Mouse (Mus musculus): ENCODE measurements around the gene Pofut2. TPM values are rescaled to one million over a fixed set of nuclear protein-coding genes. Genes with fewer than 3 reads are reported as not detected.

The Pofut2 gene
- total RNA-seq (2021) = 10 to 100 TPM; 66.7 to 70.2 TPM
- long read RNA-seq, experiment 1, transcript Pofut2-201 (9 exons, 2,290 nt) = major isoform, 64 of 87 reads
- long read RNA-seq, experiment 1, partial matches to known transcripts = 16 of 87 reads
- long read RNA-seq, experiment 1, other reads (novel, unspliced or antisense) = 7 of 87 reads
- long read RNA-seq, experiment 2, transcript Pofut2-201 (9 exons, 2,290 nt) = major isoform, 110 of 141 reads
- long read RNA-seq, experiment 2, partial matches to known transcripts = 19 of 141 reads
- long read RNA-seq, experiment 2, other reads (novel, unspliced or antisense) = 12 of 141 reads

DNA sequence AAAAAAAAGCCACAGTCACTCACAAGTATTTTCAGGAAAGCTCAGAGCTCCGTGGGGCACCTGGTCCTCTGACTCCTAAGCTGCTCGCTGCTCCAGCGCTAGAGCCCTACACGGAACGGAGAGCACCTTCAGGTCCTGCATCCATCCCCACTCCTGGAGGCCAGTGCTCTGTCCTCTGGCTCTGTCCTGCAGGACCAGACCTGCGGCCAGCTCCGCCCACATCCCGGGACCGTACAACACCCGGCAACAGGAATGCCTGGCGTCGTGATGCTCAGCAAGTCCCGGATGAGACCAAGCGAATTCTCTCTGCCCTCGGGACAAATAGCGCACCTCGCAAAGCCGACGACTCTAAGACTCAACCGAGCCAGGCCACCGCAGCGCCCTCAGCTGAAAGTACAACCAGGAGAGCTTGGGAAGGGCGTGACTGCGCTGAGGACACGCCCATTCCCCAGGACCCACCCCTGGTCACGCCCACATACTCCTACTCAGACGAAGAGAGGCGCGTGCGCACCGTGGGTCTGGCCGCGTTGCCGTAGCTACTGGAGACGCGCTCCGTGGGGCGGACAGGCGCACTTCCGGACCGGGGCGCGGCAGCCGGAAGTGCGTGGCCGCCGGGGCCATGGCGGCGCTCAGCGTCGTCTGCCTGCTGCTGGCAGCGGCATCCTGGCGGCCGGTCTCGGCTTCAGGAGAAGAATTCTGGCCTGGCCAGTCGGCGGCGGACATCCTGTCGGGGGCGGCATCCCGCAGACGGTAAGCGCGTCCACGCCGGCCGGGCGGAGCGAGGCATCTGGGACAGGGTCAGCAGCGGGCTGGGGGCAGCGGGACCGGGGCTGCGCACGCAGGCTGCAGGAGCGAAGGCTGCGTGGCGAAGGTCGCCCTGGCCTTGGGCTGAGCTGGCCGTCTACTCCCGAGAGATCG lies at the start of gene Pofut2:
Gene Pofut2, plus strand, starts transcription at position 515 of the 918 bp plus-strand sequence.
- DNase-seq (ENCODE audit: low spot score in 2 of 2) = peak; percentile 94 to 96

DNA sequence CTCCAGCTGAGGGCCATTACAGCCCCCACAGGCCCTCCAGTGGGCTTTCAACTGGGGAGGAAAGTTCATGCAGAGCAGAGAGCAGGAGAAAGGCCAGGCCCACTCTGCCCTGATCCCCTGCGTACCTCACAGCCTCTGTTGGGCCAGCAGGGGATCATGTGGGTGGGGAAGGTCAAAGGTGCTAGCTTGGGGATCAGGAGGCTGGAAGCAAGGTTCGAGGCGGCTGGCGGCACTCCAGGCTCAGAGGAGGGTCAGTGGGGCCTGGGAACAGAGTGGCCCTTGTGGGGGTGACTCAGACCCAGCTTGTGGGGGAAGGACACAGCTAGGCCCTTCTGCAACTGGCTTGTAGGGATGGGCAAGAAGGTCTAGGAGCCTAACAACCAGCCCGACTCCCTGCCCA lies 49.8 kb upstream of the Pofut2 start:
- no peak for DNase-seq (ENCODE audit: low spot score in 2 of 2)

DNA sequence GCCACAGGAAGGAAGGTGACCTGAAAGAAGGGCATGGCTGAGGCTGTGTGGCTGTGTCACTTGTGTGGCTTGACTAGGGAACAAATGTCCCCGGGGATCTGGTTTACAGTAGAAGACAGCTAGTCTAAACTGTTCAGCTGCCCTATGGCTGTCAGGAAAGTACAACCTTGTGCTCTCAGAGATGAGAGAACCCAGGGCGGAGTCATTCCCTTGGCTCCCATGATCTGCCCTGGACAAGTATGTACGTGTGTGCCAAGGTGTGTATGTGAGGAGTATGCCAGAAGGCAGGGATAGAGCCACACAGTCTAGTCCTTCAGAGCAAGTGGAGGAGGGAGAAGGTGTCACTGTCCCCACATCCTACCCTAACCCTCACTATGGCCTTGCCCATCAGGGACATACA lies 48.4 kb upstream of the Pofut2 start:
- no peak for DNase-seq (ENCODE audit: low spot score in 2 of 2)

DNA sequence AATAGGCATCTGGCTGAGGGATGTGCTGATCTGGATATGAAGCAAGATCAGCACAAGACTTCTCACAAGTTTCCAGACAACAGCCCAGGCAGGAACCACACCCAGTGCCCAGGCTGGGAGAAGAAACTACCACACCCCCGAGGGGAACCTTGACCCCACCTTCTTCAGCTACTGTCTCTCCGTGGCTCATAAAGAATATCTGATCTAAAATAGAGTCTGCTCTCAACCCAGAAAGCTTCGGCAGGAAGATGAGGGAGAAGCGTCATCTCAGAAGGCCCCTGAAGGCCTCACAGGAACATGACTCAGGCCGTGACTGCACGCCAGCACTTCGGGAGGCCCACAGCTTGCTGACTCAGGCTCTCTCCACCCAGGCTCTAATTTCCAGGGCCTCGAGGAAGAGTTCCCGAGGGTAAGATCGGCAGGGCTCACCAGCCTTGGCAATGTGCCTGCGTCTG lies 47.9 kb upstream of the Pofut2 start:
- DNase-seq (ENCODE audit: low spot score in 2 of 2) = peak; percentile 49 to 72

DNA sequence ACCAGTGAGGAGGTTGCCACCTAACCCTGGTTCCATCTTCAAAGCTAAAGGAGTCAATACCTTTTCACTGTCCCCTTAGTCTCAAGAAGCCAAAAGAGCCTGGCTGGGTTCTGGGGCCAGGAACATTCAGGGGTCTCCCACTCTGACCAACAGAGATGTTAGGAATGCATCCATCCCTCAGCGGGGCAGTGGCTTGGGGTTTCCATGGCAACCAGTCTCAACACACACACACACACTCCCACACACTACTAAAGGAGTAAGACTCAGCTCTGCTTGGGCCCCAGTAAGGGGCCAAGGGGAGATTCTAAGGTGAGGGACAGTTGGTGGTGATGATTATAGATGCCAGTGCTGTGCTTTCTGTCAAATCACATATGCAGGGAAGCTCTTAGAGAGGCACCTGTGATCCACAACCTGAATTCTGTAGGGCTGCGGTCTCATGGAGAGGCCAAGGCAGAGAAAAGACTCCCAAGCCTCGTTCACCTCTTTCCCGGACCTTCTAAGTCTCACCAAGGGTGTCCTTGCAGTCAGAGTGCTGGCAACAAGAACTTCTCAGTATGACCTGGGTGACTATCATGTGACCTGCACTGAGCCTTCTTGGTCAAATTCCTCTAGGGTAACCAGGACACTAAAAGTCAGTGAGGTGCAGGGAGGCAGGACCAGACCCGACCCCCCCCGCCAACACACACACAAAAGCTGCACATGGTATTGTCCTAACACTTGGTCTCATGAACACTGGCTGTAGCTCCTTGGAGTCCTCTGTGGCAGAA lies 46.5 kb upstream of the Pofut2 start:
- no peak for DNase-seq (ENCODE audit: low spot score in 2 of 2)

DNA sequence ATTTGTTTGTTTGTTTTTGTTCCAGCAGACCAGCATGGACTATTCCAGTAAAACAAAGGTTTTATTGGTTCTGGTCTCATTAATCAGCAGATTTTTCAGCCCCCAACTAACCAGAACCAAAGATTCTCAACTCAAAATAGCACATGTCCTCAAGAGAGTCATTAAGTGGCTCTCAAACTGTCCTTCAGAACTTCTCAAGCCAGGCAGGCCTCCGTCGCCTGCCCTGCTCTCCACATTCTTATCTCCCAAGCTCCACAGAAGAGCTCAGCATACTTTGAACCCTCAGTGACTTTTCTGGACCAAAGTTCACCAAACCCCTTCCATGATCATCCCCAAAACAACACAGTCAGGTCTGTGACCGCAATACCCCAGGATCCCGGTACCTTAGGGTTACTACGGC lies 45.5 kb upstream of the Pofut2 start:
- DNase-seq (ENCODE audit: low spot score in 2 of 2) = no peak

DNA sequence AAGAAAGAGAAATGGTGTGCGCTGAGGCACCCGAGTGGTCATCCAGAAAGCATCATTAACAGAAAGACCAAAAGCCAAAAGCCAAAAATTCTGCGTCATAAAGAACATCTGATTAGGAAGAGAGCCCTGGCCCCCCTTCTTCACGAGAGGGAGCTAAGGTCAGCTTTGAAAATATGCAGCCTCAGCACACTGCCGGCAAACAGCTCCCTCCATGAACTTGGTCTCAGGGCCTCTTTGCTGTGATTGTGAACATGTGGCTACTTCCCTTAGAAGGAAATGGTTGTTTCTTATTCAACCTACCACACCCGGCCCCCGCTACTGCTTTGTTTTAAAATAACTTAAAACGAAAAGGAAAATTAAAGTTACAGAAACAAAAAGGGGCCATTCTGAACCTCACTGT lies 44.4 kb upstream of the Pofut2 start:
- no peak for DNase-seq (ENCODE audit: low spot score in 2 of 2)

DNA sequence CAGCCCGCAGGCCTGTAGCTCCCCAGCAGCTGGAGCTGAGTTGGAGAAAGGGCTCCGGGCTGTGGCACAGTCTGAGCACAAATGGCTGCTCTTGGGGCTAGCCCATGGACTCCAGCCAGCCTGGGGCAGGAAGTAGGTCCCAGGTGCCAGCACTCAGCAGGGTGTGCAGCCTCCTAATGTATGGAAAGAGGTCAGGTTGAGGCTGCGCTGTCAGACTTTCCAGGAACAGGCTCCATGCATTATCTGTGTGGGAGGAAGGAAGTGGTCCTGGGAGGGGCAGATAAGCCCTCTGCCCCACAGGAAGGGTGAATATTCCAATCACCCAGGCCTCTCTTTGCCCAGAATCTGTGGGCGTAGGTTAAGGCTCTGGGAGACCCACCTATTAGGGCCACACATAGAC lies 43.4 kb upstream of the Pofut2 start:
- DNase-seq (ENCODE audit: low spot score in 2 of 2) = no peak

DNA sequence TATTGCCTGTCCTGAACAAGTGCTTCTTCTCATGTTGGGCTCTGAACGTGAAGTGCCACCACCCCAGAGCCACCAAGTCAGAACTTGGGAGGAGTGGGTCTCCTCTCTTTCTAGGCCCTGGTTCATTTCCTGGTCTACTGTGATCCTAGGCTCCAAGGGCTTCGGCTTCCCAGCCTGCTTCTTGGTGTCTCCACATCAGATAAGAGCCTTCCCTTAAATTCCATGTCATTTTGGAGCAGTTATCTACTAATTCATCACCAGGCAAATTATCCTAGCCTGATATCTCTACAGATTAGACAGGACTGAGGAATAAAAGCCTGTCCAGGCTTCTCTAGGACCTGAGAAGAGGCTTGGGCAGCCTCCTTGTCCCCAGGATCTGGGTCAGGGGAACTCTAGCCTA lies 42.7 kb upstream of the Pofut2 start:
- no peak for DNase-seq (ENCODE audit: low spot score in 2 of 2)

DNA sequence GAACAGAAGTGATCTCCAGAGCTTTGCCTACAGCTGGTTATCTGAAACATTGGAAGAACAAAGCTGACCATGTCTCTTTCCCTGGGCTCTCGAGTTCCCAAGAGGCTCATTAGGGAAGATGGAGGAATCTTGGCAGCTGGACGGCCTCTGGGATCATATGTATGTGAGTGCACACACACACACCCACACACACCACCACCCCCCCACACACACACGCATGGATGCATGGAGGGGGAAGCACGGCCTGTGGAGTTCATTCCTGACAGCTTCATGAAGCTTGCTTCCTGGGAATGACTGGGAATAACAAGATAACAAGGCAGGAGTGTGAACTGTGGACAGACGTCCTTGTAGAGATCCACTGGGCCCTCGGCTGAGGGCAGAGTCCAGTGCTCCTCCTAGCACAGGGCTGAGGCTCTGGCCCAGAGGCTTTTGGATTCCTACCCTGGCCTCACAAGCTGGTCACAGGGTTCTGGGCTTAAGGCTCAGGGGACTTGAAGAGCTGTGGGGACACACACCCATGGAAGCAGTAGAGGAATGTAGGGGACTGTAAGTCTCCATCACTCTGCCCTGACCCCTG lies 41.8 kb upstream of the Pofut2 start:
- no peak for DNase-seq (ENCODE audit: low spot score in 2 of 2)

DNA sequence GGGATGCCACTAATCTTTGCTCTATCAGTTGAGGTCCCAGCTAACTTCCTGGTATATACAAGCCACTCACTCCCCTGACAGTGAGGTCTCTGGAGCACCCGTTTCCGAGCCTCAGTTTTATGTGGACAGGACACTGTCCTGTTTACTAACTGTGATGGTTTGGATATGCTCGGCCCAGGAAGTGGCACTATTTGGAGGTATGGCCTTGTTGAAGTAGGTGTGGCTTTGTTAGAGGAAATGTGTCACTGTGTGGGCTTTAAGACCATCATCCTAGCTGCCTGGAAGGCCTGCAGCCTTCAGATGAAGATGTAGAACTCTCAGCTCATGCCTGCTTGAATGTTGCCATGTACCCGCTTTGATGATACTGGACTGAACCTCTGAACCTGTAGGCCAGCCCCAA lies 41.0 kb upstream of the Pofut2 start:
- no peak for DNase-seq (ENCODE audit: low spot score in 2 of 2)

DNA sequence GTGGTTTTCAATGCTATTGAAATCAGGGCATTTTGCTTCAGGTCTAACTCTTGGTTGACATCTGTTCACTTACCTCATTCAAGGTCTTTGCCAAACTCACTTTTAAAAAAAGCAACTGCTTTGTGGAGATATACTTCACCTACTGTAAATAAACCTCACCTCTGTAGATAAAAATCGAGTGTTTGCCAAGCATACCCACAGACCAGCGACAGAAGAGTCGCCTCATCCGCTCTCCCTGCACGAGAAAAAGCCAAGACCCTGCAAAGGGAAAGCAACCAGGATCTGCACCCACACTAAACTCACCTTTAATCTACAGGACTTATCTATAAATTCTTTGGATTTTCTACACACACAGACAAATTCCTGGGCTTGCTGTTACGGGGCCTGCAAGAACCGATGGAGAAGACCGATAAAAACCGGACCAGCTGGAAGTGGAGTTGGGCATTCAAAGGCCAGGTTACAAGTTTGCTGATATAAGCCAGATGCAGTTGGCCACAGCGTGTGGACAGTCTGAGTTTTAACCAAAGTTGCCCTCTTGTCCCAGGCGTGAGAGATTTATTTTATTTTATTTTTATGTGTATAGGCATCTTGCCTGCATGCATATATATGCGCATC lies 39.5 kb upstream of the Pofut2 start:
- DNase-seq (ENCODE audit: low spot score in 2 of 2) = no peak

DNA sequence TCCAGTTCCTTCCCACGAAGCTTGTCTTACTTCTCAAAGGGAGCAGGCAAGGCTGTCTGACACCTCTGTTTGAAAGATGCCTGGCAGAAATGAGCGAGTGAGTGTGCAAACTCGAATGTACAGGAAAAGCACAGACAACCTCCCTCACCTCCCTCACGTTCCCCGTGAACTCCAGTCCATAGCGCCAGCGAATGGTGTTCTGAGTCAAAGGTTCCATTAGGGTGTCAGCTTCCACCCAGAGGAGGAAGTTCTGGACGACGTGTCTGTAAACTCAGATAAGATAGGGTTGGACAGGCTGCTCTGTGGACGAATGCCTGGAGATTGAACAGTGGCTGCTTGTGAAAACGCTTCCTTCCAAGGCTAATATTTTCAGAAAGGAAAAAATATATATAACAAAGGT lies 37.9 kb upstream of the Pofut2 start:
- DNase-seq (ENCODE audit: low spot score in 2 of 2) = no peak

DNA sequence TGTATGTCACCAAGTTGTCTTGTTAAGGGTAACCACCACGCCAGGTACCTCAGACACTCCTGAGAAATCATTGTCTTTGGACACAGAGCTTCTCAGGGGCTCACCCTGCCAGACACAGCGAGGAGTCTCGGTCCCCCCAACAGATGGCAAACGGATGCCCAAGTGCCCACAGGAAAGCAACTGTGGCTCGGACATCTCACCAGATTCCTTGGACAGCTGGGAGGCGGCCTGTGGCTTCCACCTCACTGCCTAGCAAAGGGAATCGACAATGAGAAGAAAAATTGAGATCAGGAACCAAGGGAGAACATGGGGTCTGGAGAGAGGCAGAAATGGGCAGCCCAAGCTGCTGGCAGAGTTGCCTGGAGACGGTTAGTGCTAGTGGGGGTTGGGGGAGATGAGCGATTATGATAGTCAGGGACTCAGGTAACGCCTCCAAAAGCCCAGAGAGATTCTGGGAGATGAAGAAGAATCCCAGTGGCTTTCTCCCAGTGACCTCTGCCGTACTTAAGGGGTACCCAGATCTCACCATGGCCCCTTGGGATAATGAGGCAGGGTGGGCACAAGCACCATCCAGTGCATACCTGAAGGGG lies 36.0 kb upstream of the Pofut2 start:
- no peak for DNase-seq (ENCODE audit: low spot score in 2 of 2)

DNA sequence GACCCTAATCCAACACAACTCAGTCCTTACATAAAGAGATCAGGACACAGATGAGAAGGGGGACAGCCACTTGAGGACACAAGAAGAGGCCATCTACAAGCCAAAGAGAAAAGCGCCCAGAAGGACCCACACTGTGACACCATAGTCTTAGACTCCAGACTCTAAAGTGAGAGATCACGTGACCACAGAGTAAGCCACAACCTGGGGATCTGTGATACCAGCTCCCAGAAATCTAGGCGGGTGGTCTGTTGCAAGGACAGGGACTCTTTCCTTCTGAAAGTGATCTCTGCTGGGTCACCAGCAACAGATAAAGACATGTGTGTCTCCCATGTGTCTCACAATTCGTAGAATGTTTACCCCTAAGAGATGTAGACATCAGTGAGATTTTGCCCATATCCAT lies 34.6 kb upstream of the Pofut2 start:
- DNase-seq (ENCODE audit: low spot score in 2 of 2) = no peak

DNA sequence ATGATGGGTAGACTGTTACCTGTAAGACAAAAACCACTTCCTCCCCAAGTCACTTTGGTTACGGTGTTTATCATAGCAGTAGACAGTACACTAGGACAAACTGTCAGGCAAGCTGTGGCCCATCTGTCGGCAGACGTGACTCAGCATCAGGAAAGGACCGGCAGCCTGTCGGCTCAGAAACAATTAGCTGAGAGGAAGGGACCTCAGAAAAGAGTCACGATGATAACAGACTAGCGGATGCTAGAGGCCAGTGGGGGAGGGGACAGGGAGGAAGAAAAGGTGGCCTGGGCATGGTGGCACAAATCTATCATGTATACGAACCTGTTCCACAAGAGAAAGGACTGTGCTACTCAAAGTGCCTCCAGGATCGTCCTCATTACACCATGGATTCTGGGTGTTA lies 33.6 kb upstream of the Pofut2 start:
- DNase-seq (ENCODE audit: low spot score in 2 of 2) = no peak

DNA sequence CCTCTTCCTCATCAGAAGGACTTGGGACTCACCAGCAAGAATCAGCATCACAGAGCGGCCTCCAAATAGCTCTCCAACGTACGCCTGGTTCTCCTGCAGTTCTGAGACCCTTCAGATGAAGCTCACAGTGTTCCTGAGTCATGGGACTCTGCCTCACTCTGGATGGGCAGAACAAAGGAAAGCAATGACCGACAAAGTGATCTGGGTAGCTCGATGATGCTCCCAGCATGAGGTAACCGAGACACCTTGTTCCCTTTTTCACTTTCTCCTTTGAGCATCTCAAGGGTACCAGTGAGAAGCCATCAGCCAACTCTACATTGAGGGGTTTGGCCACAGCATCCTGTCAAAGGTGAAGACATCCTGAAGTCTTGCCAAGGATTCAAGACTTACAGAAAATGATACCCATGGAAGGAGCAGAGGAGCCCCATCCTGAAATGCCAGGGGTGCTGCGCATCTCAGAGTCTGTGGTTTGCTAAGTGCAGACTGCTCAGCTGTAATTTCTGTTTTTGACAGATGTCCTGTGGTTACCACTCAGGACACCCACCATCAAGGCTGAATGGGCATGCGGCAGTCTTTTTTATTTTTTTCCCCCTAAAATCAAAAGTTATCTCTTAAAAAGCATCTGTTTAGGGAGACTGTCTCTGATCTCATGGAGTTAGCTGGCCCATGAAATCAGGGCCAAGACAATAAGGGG lies 32.9 kb upstream of the Pofut2 start:
- DNase-seq (ENCODE audit: low spot score in 2 of 2) = no peak

DNA sequence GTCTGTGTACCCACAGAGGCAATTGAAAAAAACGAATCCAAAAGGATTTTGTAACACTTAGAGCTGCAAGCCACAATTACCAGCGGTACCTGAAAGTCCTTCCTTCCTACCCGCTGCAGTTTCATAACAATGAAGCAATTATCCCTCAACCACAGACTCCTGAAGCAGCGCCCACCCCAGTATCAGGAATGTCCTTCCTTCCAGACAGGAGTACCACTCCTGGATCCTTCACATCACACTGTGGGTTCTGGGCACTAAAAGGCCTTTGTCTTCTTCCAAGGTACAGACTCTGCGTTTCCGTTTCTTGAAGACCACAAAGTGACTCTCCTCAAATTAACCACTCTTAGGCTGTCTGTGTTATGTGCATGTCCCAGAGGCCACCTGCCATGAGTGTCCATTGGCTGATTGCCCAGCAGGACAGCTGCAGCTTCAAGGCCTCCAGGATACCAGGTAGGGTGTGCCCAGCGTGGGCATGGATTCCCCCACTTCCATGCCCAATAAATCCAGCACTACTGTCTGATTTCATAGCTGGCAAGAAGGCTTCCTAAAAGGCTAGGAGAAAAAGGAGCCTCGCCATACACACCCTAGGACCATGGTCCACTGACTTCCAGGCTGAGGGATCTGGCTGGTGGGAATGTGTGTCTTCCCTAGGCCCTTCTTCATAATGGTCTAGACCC lies 32.2 kb upstream of the Pofut2 start:
- no peak for DNase-seq (ENCODE audit: low spot score in 2 of 2)

DNA sequence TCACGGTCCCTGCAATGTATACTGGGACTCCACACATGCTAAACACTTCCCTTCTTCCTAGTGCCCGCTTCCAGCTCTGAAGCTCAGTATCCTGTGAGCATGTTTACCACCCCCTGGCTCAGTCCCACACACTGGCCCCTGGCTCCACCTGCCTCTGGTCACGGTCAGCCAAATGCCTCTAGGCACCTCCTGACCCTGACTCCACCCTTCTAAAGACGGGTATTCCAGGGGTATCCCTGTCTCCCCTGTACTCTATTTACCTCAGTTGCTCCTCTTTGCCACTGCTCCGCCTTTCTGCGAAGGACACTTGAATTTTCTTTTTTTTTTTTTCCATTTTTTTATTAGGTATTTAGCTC lies 31.7 kb upstream of the Pofut2 start:
- no peak for DNase-seq (ENCODE audit: low spot score in 2 of 2)

All from gastrocnemius, postnatal 4 days (tissue).